Mouse (Mus musculus) ES-E14 (cell line): ENCODE measurements around the gene Calm1.

Experiments used
- CHD2 ChIP-seq: IDR thresholded peaks from 2 replicates; pipeline ENCODE4 v1.6.1; 2014; ENCODE audit warnings: mild to moderate bottlenecking, low read depth, low read length, inconsistent platforms
- ZC3H11A ChIP-seq: IDR thresholded peaks from 2 replicates; pipeline ENCODE4 v1.6.1; 2012; ENCODE audit warnings: low read depth, mild to moderate bottlenecking, inconsistent platforms, low read length, borderline replicate concordance

- TF ChIP-seq CHD2, result no peak
- no peak for TF ChIP-seq ZC3H11A
Observed at GRCm38 (mm10) chr12:100159261-100159975, 39.8 kb upstream of the Calm1 start, which contains the start of gene Nrde2.
